27 mouse cellular contexts compared by ENCODE assay signal in genomic region chr3:103188856-103189255, GRCm38 (mm10). TPM values are rescaled to one million over a fixed set of nuclear protein-coding genes. Genes with fewer than 3 reads are reported as not detected.
DNase-seq lines count a peak whose midpoint lies in the region; ATAC-seq and TF ChIP-seq lines count a peak whose summit lies in the region.
"Had no signal": no experiment of that assay in that cellular context is flagged by ENCODE, and none has a peak within 500 bp of the region (broad histone marks: within the 10 kb centered on the region; RNA-seq: fewer than 3 reads in every experiment).

No protein-coding gene starts in this region.

- H3K4me3 ChIP-seq in hindbrain, embryonic 15.5 days: no peak overlapping the region
- H3K4me3 ChIP-seq in hindbrain, embryonic 12.5 days: no peak overlapping the region
- H3K4me3 ChIP-seq in E14TG2a.4 (replicated peaks; ENCODE audit: low read length): peak overlapping the region; percentile 52
- H3K4me3 ChIP-seq: embryonic facial prominence, embryonic 10.5 days; embryonic facial prominence, embryonic 15.5 days; hindbrain, embryonic 10.5 days; layer of hippocampus, adult 2 months; left cerebral cortex, adult 2 months; midbrain, embryonic 15.5 days had no signal

- ATAC-seq in hindbrain, embryonic 15.5 days (ENCODE audit: low FRiP score, low read depth): peak; percentile 27; the same call in 1 of the 2 replicates
- ATAC-seq in hindbrain, embryonic 12.5 days (ENCODE audit: low FRiP score): no peak
- ATAC-seq: midbrain, embryonic 15.5 days had no signal

- no peaks in the 10 kb centered on the region for H3K36me3 ChIP-seq in hindbrain, embryonic 15.5 days
- H3K36me3 ChIP-seq in hindbrain, embryonic 12.5 days: no peaks in the 10 kb centered on the region
- H3K36me3 ChIP-seq in E14TG2a.4 (ENCODE audit: insufficient read depth, low read length): no peaks in the 10 kb centered on the region
- H3K36me3 ChIP-seq: embryonic facial prominence, embryonic 10.5 days; embryonic facial prominence, embryonic 15.5 days; hindbrain, embryonic 10.5 days; midbrain, embryonic 15.5 days had no signal

- H3K9ac ChIP-seq in hindbrain, embryonic 15.5 days: no peak overlapping the region
- H3K9ac ChIP-seq in hindbrain, embryonic 12.5 days: no peak overlapping the region
- H3K9ac ChIP-seq: embryonic facial prominence, embryonic 15.5 days; liver, embryonic 14.5 days; lung, embryonic 14.5 days; midbrain, embryonic 15.5 days had no signal

- 94% methylated on average over 2 of the region's 2 CpGs for WGBS in hindbrain, embryonic 15.5 days
- 100% methylated on average over 2 of the region's 2 CpGs for WGBS in hindbrain, embryonic 12.5 days

- no peak overlapping the region for H3K4me2 ChIP-seq in hindbrain, embryonic 15.5 days
- H3K4me2 ChIP-seq in hindbrain, embryonic 12.5 days (replicated peaks): no peak overlapping the region
- H3K4me2 ChIP-seq: embryonic facial prominence, embryonic 15.5 days; lung, embryonic 14.5 days; midbrain, embryonic 15.5 days had no signal

- peak; percentile 31 to 38 for DNase-seq in cerebellum, postnatal 14 days
- no peak for DNase-seq in cerebellum, postnatal 36 days
- peak; percentile 92 for DNase-seq in R1 (ENCODE audit: low read depth, low spot score)
- DNase-seq in kidney, postnatal 36 days: no peak
- DNase-seq in gastrocnemius, postnatal 25 days: no peak
- DNase-seq: adrenal gland, postnatal 10 days; cerebellum, adult 11 months; cerebellum, adult 9-11 months; heart, postnatal 14 days; kidney, adult 11 months; kidney, postnatal 25 days; liver; lung, embryonic 14.5 days; lung, postnatal 14 days; right cerebral cortex, adult 18-20 months; spleen, adult 18-20 months; thymus, postnatal 14 days had no signal

- TF ChIP-seq CTCF in E14TG2a.4 (conservative IDR thresholded peaks at IDR 0.05; ENCODE audit: low read length): no peak

- no peak overlapping the region for H3K27ac ChIP-seq in hindbrain, embryonic 15.5 days (replicated peaks)
- no peak overlapping the region for H3K27ac ChIP-seq in hindbrain, embryonic 12.5 days
- H3K27ac ChIP-seq: embryonic facial prominence, embryonic 10.5 days; embryonic facial prominence, embryonic 15.5 days; hindbrain, embryonic 10.5 days; layer of hippocampus, adult 2 months; left cerebral cortex, adult 2 months; liver, embryonic 14.5 days; midbrain, embryonic 15.5 days had no signal

- H3K4me1 ChIP-seq in hindbrain, embryonic 15.5 days (replicated peaks): no peaks in the 10 kb centered on the region
- no peaks in the 10 kb centered on the region for H3K4me1 ChIP-seq in hindbrain, embryonic 12.5 days
- peaks cover 14% of the 10 kb centered on the region for H3K4me1 ChIP-seq in E14TG2a.4 (replicated peaks; ENCODE audit: low read depth, low read length)
- H3K4me1 ChIP-seq: embryonic facial prominence, embryonic 10.5 days; embryonic facial prominence, embryonic 15.5 days; midbrain, embryonic 15.5 days had no signal

- no peaks in the 10 kb centered on the region for H3K27me3 ChIP-seq in hindbrain, embryonic 15.5 days
- no peaks in the 10 kb centered on the region for H3K27me3 ChIP-seq in hindbrain, embryonic 12.5 days
- no peaks in the 10 kb centered on the region for H3K27me3 ChIP-seq in E14TG2a.4 (ENCODE audit: insufficient read depth, low read length)
- H3K27me3 ChIP-seq: embryonic facial prominence, embryonic 15.5 days; midbrain, embryonic 15.5 days had no signal

- H3K9me3 ChIP-seq in hindbrain, embryonic 15.5 days: no peaks in the 10 kb centered on the region
- peaks cover 4% of the 10 kb centered on the region; the same call in 1 of the 2 replicates for H3K9me3 ChIP-seq in hindbrain, embryonic 12.5 days (replicated peaks)
- H3K9me3 ChIP-seq in E14TG2a.4 (ENCODE audit: low read length): peaks cover 40% of the 10 kb centered on the region
- H3K9me3 ChIP-seq: embryonic facial prominence, embryonic 15.5 days; midbrain, embryonic 15.5 days had no signal

RNA-seq across cellular contexts. Expression of gene Bcas2, which starts 17.4 kb away (rescaled TPM):
- polyA plus RNA-seq in hindbrain, embryonic 15.5 days (2015; fragmentation: Nextera tagmentation; extraction: Ambion mirVana): 202 and 203 TPM in 2 replicates
- polyA plus RNA-seq in hindbrain, embryonic 12.5 days (2016; fragmentation: Nextera tagmentation; extraction: Ambion mirVana): 226 and 235 TPM in 2 replicates
- 10 to 100 TPM; 38.9 to 40.4 TPM for total RNA-seq in gastrocnemius, postnatal 25 days (2021)

Comparison
In these comparisons a context has a peak if more than half of its experiments do, and no peak if none do; other contexts are left out.
1. DNase-seq: peak in cerebellum, postnatal 14 days (2 of 2) and R1 (single experiment); none in cerebellum, postnatal 36 days (0 of 2), kidney, postnatal 36 days (0 of 2) and gastrocnemius, postnatal 25 days (single experiment).